Mouse (Mus musculus) retina, postnatal 1 day (tissue): ENCODE data around the gene Ercc6l.
A peak's percentile ranks its signal among the peaks of the same experiment; 100 is the strongest.
"Not testable (repeated sequence)": the region's sequence is repeated elsewhere in the genome, so short reads cannot be mapped to it uniquely, and the experiment has no call there.

Experiments
- DNase-seq: peaks from one replicate; pipeline ENCODE4 v3.0.0-alpha.2; 2012

Ercc6l gene

GRCm38 (mm10) chrX:102156618-102157422 lies at the start of gene Ercc6l:
Ercc6l (minus strand) TSS chrX:102157091.
- DNase-seq = peak; percentile 95

GRCm38 (mm10) chrX:102190840-102191239 lies 33.9 kb upstream of the Ercc6l start:
- DNase-seq = no peak

GRCm38 (mm10) chrX:102189581-102189980 lies 32.7 kb upstream of the Ercc6l start:
- no peak for DNase-seq

- DNase-seq = peak; percentile 90
Observed at GRCm38 (mm10) chrX:102188712-102189497, 32.0 kb upstream of the Ercc6l start, which contains the start of gene Rps4x. Rps4x (minus strand) TSS chrX:102189394.

- DNase-seq = no peak
Observed at GRCm38 (mm10) chrX:102187023-102187699, 30.3 kb upstream of the Ercc6l start.

GRCm38 (mm10) chrX:102182575-102182974 lies 25.7 kb upstream of the Ercc6l start:
- no peak for DNase-seq

GRCm38 (mm10) chrX:102175538-102176287 lies 18.8 kb upstream of the Ercc6l start:
- DNase-seq = no peak

- no peak for DNase-seq
Observed at GRCm38 (mm10) chrX:102170900-102171299, 14.0 kb upstream of the Ercc6l start.

- DNase-seq = no peak
Observed at GRCm38 (mm10) chrX:102170135-102170534, 13.2 kb upstream of the Ercc6l start.

GRCm38 (mm10) chrX:102169724-102170123 lies 12.8 kb upstream of the Ercc6l start:
- DNase-seq = no peak

- peak; percentile 66 for DNase-seq
Observed at GRCm38 (mm10) chrX:102166986-102167385, 10.1 kb upstream of the Ercc6l start.

- DNase-seq = no peak
Observed at GRCm38 (mm10) chrX:102166521-102166920, 9.6 kb upstream of the Ercc6l start.

- no peak for DNase-seq
Observed at GRCm38 (mm10) chrX:102163529-102163928, 6.6 kb upstream of the Ercc6l start.

GRCm38 (mm10) chrX:102163096-102163495 lies 6.2 kb upstream of the Ercc6l start:
- no peak for DNase-seq

GRCm38 (mm10) chrX:102160528-102160927 lies 3.6 kb upstream of the Ercc6l start:
- DNase-seq = no peak

GRCm38 (mm10) chrX:102159778-102160177 lies 2.9 kb upstream of the Ercc6l start:
- DNase-seq = peak; percentile 41

- DNase-seq = no peak
Observed at GRCm38 (mm10) chrX:102157423-102157791, 516 bp upstream of the Ercc6l start.

- no peak for DNase-seq
Observed at GRCm38 (mm10) chrX:102141157-102141556, 15.7 kb downstream of the Ercc6l start.

- DNase-seq = no peak
Observed at GRCm38 (mm10) chrX:102121321-102121720, 35.6 kb downstream of the Ercc6l start.

GRCm38 (mm10) chrX:102119042-102119864 lies 37.6 kb downstream of the Ercc6l start, which contains the start of gene Pin4:
Pin4 (plus strand) TSS chrX:102119447.
- DNase-seq = peak; percentile 99

GRCm38 (mm10) chrX:102115676-102116075 lies 41.2 kb downstream of the Ercc6l start:
- peak; percentile 5 for DNase-seq

- DNase-seq = not testable (repeated sequence)
Observed at GRCm38 (mm10) chrX:102109349-102109748, 47.5 kb downstream of the Ercc6l start.
